Mouse (Mus musculus) hindbrain, embryonic 10.5 days (tissue): Measurements from ENCODE around the gene Dnase2b. TPM values are rescaled to one million over a fixed set of nuclear protein-coding genes. Genes with fewer than 3 reads are reported as not detected.

Source experiments
- DNase-seq: peaks from one replicate; pipeline ENCODE4 v3.0.0-alpha.2; 2017; ENCODE audit warnings: low spot score
- H3K27ac ChIP-seq: fragments of 300-500 bp; sonication (generic); 2 replicates; pipeline ENCODE4 v1.5.1; 2016; ENCODE audit warnings: mild to moderate bottlenecking, moderate library complexity
- H3K27me3 ChIP-seq: fragments of 300-500 bp; sonication (generic); 2 replicates; pipeline ENCODE4 v1.6.1; 2016; ENCODE audit warnings: mild to moderate bottlenecking; ENCODE audit not compliant: poor library complexity, insufficient read depth, severe bottlenecking
- H3K36me3 ChIP-seq: fragments of 300-500 bp; sonication (generic); 2 replicates; pipeline ENCODE4 v1.6.1; 2016; ENCODE audit warnings: mild to moderate bottlenecking, moderate library complexity
- H3K4me1 ChIP-seq: fragments of 300-500 bp; sonication (generic); replicated peaks from 2 replicates; pipeline ENCODE4 v1.6.1; 2016; ENCODE audit warnings: mild to moderate bottlenecking
- H3K4me3 ChIP-seq: fragments of 300-500 bp; sonication (generic); 2 replicates; pipeline ENCODE4 v1.5.1; 2016; ENCODE audit warnings: mild to moderate bottlenecking, moderate library complexity
- H3K9me3 ChIP-seq: fragments of 300-500 bp; sonication (generic); 2 replicates; pipeline ENCODE4 v1.6.1; 2016; ENCODE audit warnings: mild to moderate bottlenecking, moderate library complexity
- WGBS: fragments of 180-500 bp; shearing (Covaris S2); methylation state at CpG from one replicate; pipeline ENCODE4 v1.1.7; 2016; 5-methylcytosine and 5-hydroxymethylcytosine counted together
- polyA plus RNA-seq: library from polyadenylated mRNA; unstranded; fragments of >200 nt; fragmentation: Nextera tagmentation; extraction: Ambion mirVana; gene quantifications from 2 replicates; pipeline ENCODE4 v1.2.1, GENCODE M21; 2016

The Dnase2b gene
- polyA plus RNA-seq, 1 experiment from 2014 or later: not detected

- peaks cover 13% of the 10 kb centered on the region for H3K4me1 ChIP-seq
- DNase-seq: no peak
- H3K27me3 ChIP-seq: no peaks in the 10 kb centered on the region
- 85% methylated on average over 5 of the region's 5 CpGs for WGBS
- H3K9me3 ChIP-seq: no peaks in the 10 kb centered on the region
- no peak overlapping the region for H3K4me3 ChIP-seq
- no peaks in the 10 kb centered on the region for H3K36me3 ChIP-seq
- no peak overlapping the region for H3K27ac ChIP-seq
These were observed 17.1 kb upstream of the Dnase2b start for GRCm38 (mm10) chr3:146632506-146632905.

- H3K27me3 ChIP-seq: no peaks in the 10 kb centered on the region
- no peak overlapping the region for H3K4me3 ChIP-seq
- H3K36me3 ChIP-seq: no peaks in the 10 kb centered on the region
- 64% methylated on average over 8 of the region's 8 CpGs for WGBS
- peaks cover 13% of the 10 kb centered on the region for H3K4me1 ChIP-seq
- peak overlapping the region; percentile 23; the same call in 1 of the 2 replicates for H3K27ac ChIP-seq
- H3K9me3 ChIP-seq: no peaks in the 10 kb centered on the region
- DNase-seq: no peak
These were observed 13.0 kb upstream of the Dnase2b start for GRCm38 (mm10) chr3:146628227-146628982.

GRCm38 (mm10) chr3:146625766-146626165 is 10.4 kb upstream of the Dnase2b start:
- Histone ChIP-seq H3K27ac (no peak overlapping the region), H3K4me1 (peaks cover 13% of the 10 kb centered on the region), H3K27me3 (no peaks in the 10 kb centered on the region), H3K4me3 (no peak overlapping the region), H3K36me3 (no peaks in the 10 kb centered on the region), H3K9me3 (no peaks in the 10 kb centered on the region)
- no peak for DNase-seq
- 94% methylated on average over 4 of the region's 4 CpGs for WGBS

GRCm38 (mm10) chr3:146621966-146622365 is 6.6 kb upstream of the Dnase2b start:
- no peak for DNase-seq
- Histone ChIP-seq H3K4me3 (no peak overlapping the region), H3K4me1 (no peaks in the 10 kb centered on the region), H3K9me3 (no peaks in the 10 kb centered on the region), H3K27ac (no peak overlapping the region), H3K36me3 (no peaks in the 10 kb centered on the region), H3K27me3 (no peaks in the 10 kb centered on the region)
- 88% methylated on average over 11 of the region's 11 CpGs for WGBS

- Histone ChIP-seq H3K36me3 (no peaks in the 10 kb centered on the region), H3K27ac (no peak overlapping the region), H3K4me1 (no peaks in the 10 kb centered on the region), H3K27me3 (no peaks in the 10 kb centered on the region), H3K9me3 (no peaks in the 10 kb centered on the region), H3K4me3 (no peak overlapping the region)
- DNase-seq: no peak
- WGBS: 92% methylated on average over 14 of the region's 14 CpGs
These were observed 5.3 kb upstream of the Dnase2b start for GRCm38 (mm10) chr3:146620555-146621249.

- no peak for DNase-seq
- 89% methylated on average over 10 of the region's 10 CpGs for WGBS
- Histone ChIP-seq H3K9me3 (no peaks in the 10 kb centered on the region), H3K4me1 (no peaks in the 10 kb centered on the region), H3K4me3 (no peak overlapping the region), H3K36me3 (no peaks in the 10 kb centered on the region), H3K27me3 (no peaks in the 10 kb centered on the region), H3K27ac (no peak overlapping the region)
These were observed 4.7 kb upstream of the Dnase2b start for GRCm38 (mm10) chr3:146620101-146620500.

- Histone ChIP-seq H3K36me3 (no peaks in the 10 kb centered on the region), H3K27me3 (no peaks in the 10 kb centered on the region), H3K9me3 (no peaks in the 10 kb centered on the region), H3K4me1 (no peaks in the 10 kb centered on the region), H3K4me3 (no peak overlapping the region), H3K27ac (no peak overlapping the region)
- no peak for DNase-seq
- WGBS: 79% methylated on average over 4 of the region's 4 CpGs
These were observed 3.0 kb upstream of the Dnase2b start for GRCm38 (mm10) chr3:146618357-146618756.

- no peaks in the 10 kb centered on the region for H3K36me3 ChIP-seq
- no peak overlapping the region for H3K4me3 ChIP-seq
- H3K9me3 ChIP-seq: no peaks in the 10 kb centered on the region
- no peaks in the 10 kb centered on the region for H3K4me1 ChIP-seq
- H3K27ac ChIP-seq: no peak overlapping the region
- DNase-seq: no peak
- no peaks in the 10 kb centered on the region for H3K27me3 ChIP-seq
These were observed 2.5 kb upstream of the Dnase2b start for GRCm38 (mm10) chr3:146617946-146618345.

GRCm38 (mm10) chr3:146616533-146617283 is 1.3 kb upstream of the Dnase2b start:
- WGBS: 77% methylated on average over 5 of the region's 5 CpGs
- no peaks in the 10 kb centered on the region for H3K4me1 ChIP-seq
- no peaks in the 10 kb centered on the region for H3K9me3 ChIP-seq
- no peaks in the 10 kb centered on the region for H3K36me3 ChIP-seq
- H3K4me3 ChIP-seq: no peak overlapping the region
- DNase-seq: no peak
- no peaks in the 10 kb centered on the region for H3K27me3 ChIP-seq
- H3K27ac ChIP-seq: no peak overlapping the region

GRCm38 (mm10) chr3:146611821-146612220 is 3.6 kb downstream of the Dnase2b start:
- Histone ChIP-seq H3K4me3 (no peak overlapping the region), H3K4me1 (0 out of 2 replicates have a peak, but pooled peaks cover 4% of the 10 kb centered on the region), H3K27ac (no peak overlapping the region), H3K27me3 (no peaks in the 10 kb centered on the region), H3K9me3 (no peaks in the 10 kb centered on the region), H3K36me3 (no peaks in the 10 kb centered on the region)
- WGBS: 87% methylated on average over 4 of the region's 4 CpGs
- no peak for DNase-seq

GRCm38 (mm10) chr3:146611261-146611660 is 4.1 kb downstream of the Dnase2b start:
- 0 out of 2 replicates have a peak, but pooled peaks cover 4% of the 10 kb centered on the region for H3K4me1 ChIP-seq
- no peaks in the 10 kb centered on the region for H3K27me3 ChIP-seq
- DNase-seq: no peak
- no peaks in the 10 kb centered on the region for H3K9me3 ChIP-seq
- H3K27ac ChIP-seq: no peak overlapping the region
- no peaks in the 10 kb centered on the region for H3K36me3 ChIP-seq
- no peak overlapping the region for H3K4me3 ChIP-seq
- 82% methylated on average over 4 of the region's 4 CpGs for WGBS

- H3K27me3 ChIP-seq: no peaks in the 10 kb centered on the region
- H3K4me3 ChIP-seq: no peak overlapping the region
- DNase-seq: no peak
These were observed 5.1 kb downstream of the Dnase2b start for GRCm38 (mm10) chr3:146610322-146610721.

GRCm38 (mm10) chr3:146607368-146607767 is 8.0 kb downstream of the Dnase2b start:
- Histone ChIP-seq H3K9me3 (no peaks in the 10 kb centered on the region), H3K4me1 (0 out of 2 replicates have a peak, but pooled peaks cover 4% of the 10 kb centered on the region), H3K4me3 (no peak overlapping the region), H3K27me3 (no peaks in the 10 kb centered on the region), H3K27ac (no peak overlapping the region), H3K36me3 (no peaks in the 10 kb centered on the region)
- DNase-seq: no peak
- 37% methylated on average over 1 of the region's 1 CpGs for WGBS

More at GRCm38 (mm10) chr3:146610322-146610721, 5.1 kb downstream of the Dnase2b start:
- 88% methylated on average over 10 of the region's 10 CpGs for WGBS
- Histone ChIP-seq H3K27ac (no peak overlapping the region), H3K36me3 (no peaks in the 10 kb centered on the region), H3K4me1 (0 out of 2 replicates have a peak, but pooled peaks cover 4% of the 10 kb centered on the region), H3K9me3 (no peaks in the 10 kb centered on the region)
